Mouse (Mus musculus) frontal cortex, adult 2 months (tissue): ENCODE data around the gene Olfr820. TPM values are rescaled to one million over a fixed set of nuclear protein-coding genes. Genes with fewer than 3 reads are reported as not detected.
"Not testable (repeated sequence)": the region's sequence is repeated elsewhere in the genome, so short reads cannot be mapped to it uniquely, and the experiment has no call there.

ENCODE experiments used
- DNase-seq, 2 experiments: peaks; one replicate each; pipeline ENCODE4 v3.0.0; 2022; ENCODE audit warnings: low spot score in 1 of 2; ENCODE audit errors: extremely low spot score in 1 of 2
- polyA plus RNA-seq: library from polyadenylated mRNA; depleted of rRNA; stranded (reverse); fragments of >200 nt; gene quantifications from 2 replicates; pipeline ENCODE4 v1.2.3, GENCODE M21; 2012; rRNA removed

Olfr820 gene
- polyA plus RNA-seq = not detected in 2 replicates

- no peak for DNase-seq
Measured at GRCm38 (mm10) chr10:130012321-130012720, at the start of gene Olfr820. Gene Olfr820 (plus strand): TSS chr10:130012621.

- not testable (repeated sequence) for DNase-seq
Measured at GRCm38 (mm10) chr10:129966232-129966631, 46.2 kb upstream of the Olfr820 start.

- not testable (repeated sequence) for DNase-seq
Measured at GRCm38 (mm10) chr10:129967166-129967565, 45.3 kb upstream of the Olfr820 start, which contains the start of gene Olfr819. Gene Olfr819 (minus strand): TSS chr10:129967266.

- DNase-seq = not testable (repeated sequence)
Measured at GRCm38 (mm10) chr10:129972994-129973393, 39.4 kb upstream of the Olfr820 start.

- DNase-seq = not testable (repeated sequence)
Measured at GRCm38 (mm10) chr10:129976040-129976439, 36.4 kb upstream of the Olfr820 start, which contains the start of gene Olfr247. Gene Olfr247 (minus strand): TSS chr10:129976140.

DNA sequence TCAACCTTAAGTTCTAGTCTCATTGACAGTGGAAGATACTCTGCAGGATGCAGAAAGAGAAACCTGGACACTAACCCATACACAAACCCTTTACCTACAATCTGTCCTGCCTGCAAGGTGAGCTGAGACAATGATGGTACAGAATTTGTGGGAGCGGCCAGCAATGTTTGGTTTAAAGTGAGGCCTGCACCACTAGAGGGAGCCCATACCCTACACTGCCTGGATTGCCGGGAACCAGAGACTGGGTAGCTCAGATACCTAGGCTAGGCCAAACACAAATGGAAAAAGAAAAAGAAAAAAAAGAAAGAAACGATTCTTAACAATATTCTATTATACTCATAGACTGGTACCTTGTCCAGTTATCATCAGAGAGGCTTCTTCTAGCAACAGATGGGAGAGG, 30.6 kb upstream of the Olfr820 start:
- not testable (repeated sequence) for DNase-seq

- not testable (repeated sequence) for DNase-seq
Measured at GRCm38 (mm10) chr10:129984962-129985361, 27.5 kb upstream of the Olfr820 start, which contains the start of gene Gm10310. Gene Gm10310 (minus strand): TSS chr10:129985062.

DNA sequence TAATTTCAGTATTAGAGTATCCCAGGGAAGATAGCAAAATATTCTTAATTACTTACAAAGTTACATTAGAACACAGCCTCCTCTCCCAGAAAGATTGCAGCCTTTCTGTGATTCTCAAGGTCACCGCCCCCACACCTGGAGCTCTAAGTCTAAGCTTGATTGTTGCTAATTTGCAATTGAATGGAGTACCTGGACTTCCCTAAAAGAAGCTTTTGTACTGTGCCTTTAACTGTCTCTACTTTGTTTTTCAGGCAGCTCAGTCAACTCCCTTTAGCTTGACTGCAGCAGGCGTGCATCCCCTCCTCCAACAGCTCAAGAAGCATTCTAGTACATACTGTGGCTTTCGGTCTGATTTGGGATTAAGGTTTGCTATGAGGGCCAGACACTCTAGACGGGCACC, 8.3 kb upstream of the Olfr820 start:
- not testable (repeated sequence) for DNase-seq

GRCm38 (mm10) chr10:130005366-130005765, 7.1 kb upstream of the Olfr820 start:
- DNase-seq = not testable (repeated sequence)

DNA sequence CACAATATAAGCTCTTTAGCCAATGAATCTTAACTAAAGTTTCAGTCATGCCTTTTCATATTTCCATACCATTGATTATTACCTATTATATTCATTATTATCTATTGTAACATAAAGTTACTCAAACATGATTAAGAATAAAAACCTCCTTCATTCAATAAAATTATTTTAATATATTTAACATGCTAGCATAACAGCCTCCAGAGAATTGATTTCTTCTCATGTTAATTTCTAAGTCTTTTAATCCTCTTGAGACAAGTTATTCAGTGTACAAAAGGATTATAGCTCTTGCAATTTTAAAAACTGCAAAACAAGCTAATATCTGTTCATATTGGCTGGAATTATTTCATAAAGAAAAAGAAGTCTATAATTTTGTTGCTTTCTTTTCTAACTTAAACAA, 17.6 kb downstream of the Olfr820 start, which contains the start of gene Olfr821:
TSS of gene Olfr821 (plus strand) at position 301 of the 400 bp plus-strand sequence.
- no peak for DNase-seq

GRCm38 (mm10) chr10:130037096-130037495, 24.7 kb downstream of the Olfr820 start:
- no peak for DNase-seq

Other genes with a start within 250 kb of the Olfr820 start
- not detected in 2 replicates for gene Olfr808, start 247.1 kb upstream of the Olfr820 start, polyA plus RNA-seq
- gene Olfr809, start 238.0 kb upstream of the Olfr820 start, polyA plus RNA-seq = not detected in 2 replicates
- not detected in 2 replicates for gene Olfr810, start 217.7 kb upstream of the Olfr820 start, polyA plus RNA-seq
- gene Olfr811, start 208.2 kb upstream of the Olfr820 start, polyA plus RNA-seq = not detected in 2 replicates
- gene Olfr812, start 166.5 kb upstream of the Olfr820 start, polyA plus RNA-seq = not detected in 2 replicates
- not detected in 2 replicates for gene Olfr813, start 157.3 kb upstream of the Olfr820 start, polyA plus RNA-seq
- not detected in 2 replicates for gene Olfr814, start 132.8 kb upstream of the Olfr820 start, polyA plus RNA-seq
- not detected in 2 replicates for gene Olfr815, start 106.8 kb upstream of the Olfr820 start, polyA plus RNA-seq
- gene Olfr816, start 97.0 kb upstream of the Olfr820 start, polyA plus RNA-seq = not detected in 2 replicates
- gene Olfr818, start 63.5 kb upstream of the Olfr820 start, polyA plus RNA-seq = not detected in 2 replicates
- gene Olfr819, start 45.4 kb upstream of the Olfr820 start, polyA plus RNA-seq = not detected in 2 replicates
- gene Olfr247, start 36.5 kb upstream of the Olfr820 start, polyA plus RNA-seq = not detected in 2 replicates
- not detected in 2 replicates for gene Gm10310, start 27.6 kb upstream of the Olfr820 start, polyA plus RNA-seq
- gene Olfr821, start 17.7 kb downstream of the Olfr820 start, polyA plus RNA-seq = not detected in 2 replicates
- not detected in 2 replicates for gene Olfr822, start 58.6 kb downstream of the Olfr820 start, polyA plus RNA-seq
- gene Olfr823, start 102.8 kb downstream of the Olfr820 start, polyA plus RNA-seq = not detected in 2 replicates
- gene Olfr824, start 117.4 kb downstream of the Olfr820 start, polyA plus RNA-seq = not detected in 2 replicates
- not detected in 2 replicates for gene Olfr825, start 154.1 kb downstream of the Olfr820 start, polyA plus RNA-seq
- gene Olfr826, start 171.6 kb downstream of the Olfr820 start, polyA plus RNA-seq = not detected in 2 replicates
- not detected in 2 replicates for gene Olfr827, start 201.8 kb downstream of the Olfr820 start, polyA plus RNA-seq